Mouse (Mus musculus) lung, postnatal 0 days (tissue): ENCODE measurements around the gene Scd4.

ENCODE experiments used
- CTCF ChIP-seq: IDR thresholded peaks from 2 replicates; pipeline ENCODE4 v1.5.1; 2016; ENCODE audit warnings: antibody characterized with exemption, mild to moderate bottlenecking
- EP300 ChIP-seq: IDR thresholded peaks from 2 replicates; pipeline ENCODE4 v1.6.1; 2016; ENCODE audit warnings: antibody characterized with exemption, mild to moderate bottlenecking, control low read depth

- TF ChIP-seq CTCF (no peak), EP300 (no peak)
These were observed 43.6 kb downstream of the Scd4 start for GRCm38 (mm10) chr19:44376511-44376951.
